Mouse (Mus musculus): ENCODE results near the gene Cgnl1.
A peak's percentile ranks its signal among the peaks of the same experiment; 100 is the strongest.

Gene Cgnl1

DNA sequence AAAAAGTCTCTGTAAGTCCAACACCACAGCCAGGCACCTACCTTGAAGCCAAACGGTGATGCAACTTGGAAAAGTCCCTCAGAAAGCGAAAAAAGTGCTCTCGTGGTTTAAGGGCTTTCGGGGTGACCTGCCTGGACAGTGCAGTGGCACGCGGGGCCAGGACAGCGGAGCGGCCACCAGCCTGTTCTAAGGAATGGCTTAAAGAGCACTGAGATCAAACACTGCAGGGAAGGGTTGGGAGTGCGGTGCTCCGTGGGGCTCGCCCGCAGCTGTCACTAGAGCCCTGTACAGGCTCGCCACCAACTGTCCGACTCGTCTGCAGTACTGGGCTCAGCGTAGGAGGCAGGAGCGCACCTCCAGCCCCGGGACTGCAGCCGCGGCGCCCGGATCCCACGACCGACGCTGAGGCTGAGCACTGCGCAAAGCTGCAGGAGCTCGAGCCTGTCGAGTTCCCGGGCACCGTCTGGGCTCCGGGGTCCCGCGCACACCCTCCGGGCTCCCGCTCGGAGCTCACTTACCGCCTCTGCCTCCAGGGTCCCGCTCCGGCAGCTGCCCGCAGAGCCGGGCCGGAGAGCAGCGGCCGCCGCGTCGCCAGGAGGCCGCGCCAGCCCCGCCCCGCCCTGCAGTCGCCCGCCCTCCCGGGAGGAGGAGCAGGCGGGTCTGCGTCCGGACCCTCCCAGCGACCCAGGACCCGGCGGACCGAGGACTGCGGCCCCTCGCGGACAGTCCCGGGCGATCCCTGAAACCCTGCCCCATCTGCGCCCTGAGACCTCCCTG lies at the start of gene Cgnl1:
TSS of gene Cgnl1 (minus strand) at position 612 of the 777 bp plus-strand sequence.
- peak; percentile 67 for DNase-seq (ENCODE audit: low read depth, low spot score)

DNA sequence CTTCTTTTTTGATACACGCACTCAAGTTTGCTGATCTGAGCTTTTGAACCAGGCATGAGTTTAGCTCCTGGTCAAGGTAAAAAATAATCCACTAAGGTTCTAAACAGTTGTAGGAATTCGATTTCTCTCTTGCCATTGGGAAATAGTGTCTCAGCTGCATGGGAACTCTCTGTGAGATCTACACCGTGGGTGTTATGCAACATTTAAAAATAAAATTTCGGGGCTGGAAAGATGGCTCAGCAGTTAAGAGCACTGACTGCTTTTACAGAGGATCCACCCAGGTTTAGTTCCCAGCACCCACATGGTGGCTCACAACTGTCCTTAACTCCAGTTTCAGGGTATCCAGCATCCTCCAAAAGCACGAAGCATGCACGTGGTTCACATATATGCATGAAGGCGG lies 47.1 kb upstream of the Cgnl1 start:
- DNase-seq (ENCODE audit: low read depth, low spot score): no peak

GRCm38 (mm10) chr9:71816121-71816520 lies 44.7 kb upstream of the Cgnl1 start:
- no peak for DNase-seq (ENCODE audit: low read depth, low spot score)

GRCm38 (mm10) chr9:71813565-71813964 lies 42.2 kb upstream of the Cgnl1 start:
- DNase-seq (ENCODE audit: low read depth, low spot score): no peak

DNA sequence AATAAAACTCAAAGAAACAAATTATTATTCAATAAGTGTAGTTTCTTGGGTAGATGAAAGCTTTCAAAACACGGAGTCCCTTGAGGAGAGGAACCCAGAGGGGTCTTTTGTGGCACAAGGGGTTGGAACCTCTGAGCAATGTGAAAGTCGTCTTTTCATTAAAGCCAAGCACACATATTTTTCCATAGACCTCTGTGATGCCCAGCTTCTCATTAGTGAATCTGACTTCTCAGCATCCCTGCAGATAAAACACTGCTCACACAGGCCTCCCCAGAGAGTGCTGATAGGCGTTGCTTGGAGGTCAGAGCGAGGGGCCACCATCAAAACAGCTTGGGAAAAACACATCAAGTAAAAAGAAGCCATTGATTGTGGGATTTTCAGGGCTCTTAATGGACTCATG lies 41.5 kb upstream of the Cgnl1 start:
- no peak for DNase-seq (ENCODE audit: low read depth, low spot score)

DNA sequence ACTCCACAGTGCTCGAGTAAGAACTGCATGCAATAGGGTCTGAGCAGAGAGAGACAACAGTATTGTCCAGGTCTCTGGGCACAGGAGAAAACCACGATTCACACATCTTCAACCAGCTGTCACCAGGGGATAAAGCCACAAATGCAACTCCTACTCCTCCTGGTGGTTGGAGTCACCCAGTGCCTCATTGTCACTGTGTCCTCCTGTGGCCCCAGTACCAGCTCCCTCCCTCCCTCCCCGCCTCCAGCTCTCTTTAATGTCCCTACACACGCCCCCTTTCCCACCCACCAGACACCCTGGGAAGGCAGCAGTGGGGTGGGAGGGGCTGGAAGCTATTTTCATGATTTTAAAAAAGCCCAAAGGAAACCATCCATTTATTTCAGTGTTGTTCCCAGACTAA lies 41.0 kb upstream of the Cgnl1 start:
- DNase-seq (ENCODE audit: low read depth, low spot score): peak; percentile 55

DNA sequence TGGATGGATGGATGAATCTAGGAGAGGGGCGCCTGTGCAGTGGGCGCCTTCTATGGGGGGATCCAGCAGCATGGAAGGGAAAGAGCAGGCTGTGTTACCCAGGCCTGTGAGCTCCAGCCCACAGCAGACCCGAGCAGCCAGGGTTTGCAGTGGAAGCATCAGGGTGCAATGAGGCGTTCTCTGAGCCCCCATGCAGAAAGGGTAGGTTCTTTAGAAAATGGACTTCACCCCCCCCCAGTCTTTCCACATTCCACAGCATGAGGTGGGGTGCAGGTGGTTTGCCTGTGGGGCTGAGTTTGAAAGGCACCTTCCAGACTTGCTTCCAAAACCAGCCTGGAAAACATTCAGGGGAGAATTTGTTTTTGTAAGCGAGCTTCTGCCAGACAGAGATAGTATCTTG lies 40.0 kb upstream of the Cgnl1 start:
- no peak for DNase-seq (ENCODE audit: low read depth, low spot score)

DNA sequence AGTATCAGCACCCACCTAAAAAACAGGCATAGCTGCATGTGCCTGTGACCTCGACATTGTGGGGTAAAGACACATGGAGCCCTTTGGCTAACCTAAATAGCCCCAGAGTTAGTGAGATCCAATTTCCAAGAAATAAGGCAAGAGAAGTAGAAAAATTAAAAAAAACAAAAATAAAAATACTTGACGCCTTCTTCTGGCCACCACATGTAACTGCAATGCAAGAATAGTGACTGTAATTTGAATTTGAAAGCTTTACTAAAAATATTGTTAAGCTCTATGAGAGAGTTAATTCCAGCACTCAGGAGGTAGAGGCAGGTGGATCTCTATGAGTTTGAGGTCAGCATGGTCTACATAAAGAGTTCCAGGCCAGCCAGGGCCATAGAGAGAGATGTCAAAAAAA lies 39.3 kb upstream of the Cgnl1 start:
- DNase-seq (ENCODE audit: low read depth, low spot score): no peak

DNA sequence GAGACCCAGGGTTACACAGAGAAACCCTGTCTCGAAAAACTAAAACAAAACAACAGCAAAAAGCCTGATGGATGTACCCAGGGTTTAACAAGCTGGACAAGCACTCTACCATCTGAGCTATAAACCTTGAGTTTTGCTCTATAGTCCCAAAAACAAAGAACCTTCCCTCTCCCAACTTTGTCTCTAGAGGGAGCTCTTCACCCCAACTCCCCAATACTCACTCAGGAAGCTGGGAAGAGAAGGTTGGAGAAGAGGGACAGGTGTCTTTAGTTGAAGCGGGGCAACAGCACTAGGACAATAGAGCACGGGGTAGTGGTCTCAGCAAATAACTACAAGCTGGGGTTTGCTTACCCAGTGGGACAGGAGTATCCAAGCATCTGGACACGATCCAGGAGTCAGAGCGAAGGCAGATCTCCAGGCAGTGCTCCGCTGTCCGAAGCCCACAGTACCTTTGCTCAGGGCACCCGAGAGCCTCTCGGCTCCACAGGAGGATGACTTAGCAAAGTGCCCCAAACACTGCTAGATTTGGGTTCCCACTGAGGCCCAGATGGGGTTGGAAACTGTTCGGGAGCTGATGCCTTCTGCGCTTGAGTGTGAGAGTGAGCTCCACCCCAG lies 37.3 kb upstream of the Cgnl1 start:
- peak; percentile 74 for DNase-seq (ENCODE audit: low read depth, low spot score)

DNA sequence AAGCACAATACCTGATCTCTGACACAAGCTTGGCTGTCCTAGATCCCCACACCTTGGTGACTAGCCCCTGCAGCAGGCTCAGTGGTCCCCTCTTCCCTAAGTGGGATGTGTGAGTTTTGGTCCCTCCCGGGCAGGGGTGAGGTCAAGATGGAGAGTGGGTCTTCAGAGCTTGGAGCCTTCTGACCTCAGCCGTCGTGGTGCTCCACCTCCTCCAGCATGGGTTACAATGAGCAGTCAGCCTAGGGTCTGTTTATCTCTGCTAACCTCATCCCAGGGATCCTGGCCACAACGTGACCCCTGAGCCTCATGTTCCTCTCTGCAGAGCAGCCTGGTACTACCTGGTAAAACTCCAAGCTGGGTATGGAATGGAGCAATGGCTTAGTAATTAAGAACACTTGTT lies 36.4 kb upstream of the Cgnl1 start:
- DNase-seq (ENCODE audit: low read depth, low spot score): no peak

DNA sequence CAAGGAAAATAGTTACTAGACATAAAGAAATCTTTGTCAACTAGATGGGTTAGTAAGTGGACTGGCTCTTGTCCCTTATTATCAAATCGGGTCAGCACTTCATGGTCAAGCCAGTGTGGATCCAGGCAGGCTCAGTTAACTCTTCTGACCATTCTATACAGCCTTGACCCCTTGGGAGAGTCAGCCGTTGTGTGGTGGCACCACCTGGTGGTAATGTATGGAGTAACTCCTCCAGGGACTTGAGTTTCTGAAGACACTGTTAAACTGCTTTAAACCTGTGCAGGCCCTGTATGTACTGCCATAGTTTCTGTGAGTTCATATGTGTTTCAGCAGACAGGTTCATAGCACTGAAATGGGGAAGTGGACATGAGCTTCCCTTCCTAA lies 35.0 kb upstream of the Cgnl1 start:
- DNase-seq (ENCODE audit: low read depth, low spot score): peak; percentile 77

DNA sequence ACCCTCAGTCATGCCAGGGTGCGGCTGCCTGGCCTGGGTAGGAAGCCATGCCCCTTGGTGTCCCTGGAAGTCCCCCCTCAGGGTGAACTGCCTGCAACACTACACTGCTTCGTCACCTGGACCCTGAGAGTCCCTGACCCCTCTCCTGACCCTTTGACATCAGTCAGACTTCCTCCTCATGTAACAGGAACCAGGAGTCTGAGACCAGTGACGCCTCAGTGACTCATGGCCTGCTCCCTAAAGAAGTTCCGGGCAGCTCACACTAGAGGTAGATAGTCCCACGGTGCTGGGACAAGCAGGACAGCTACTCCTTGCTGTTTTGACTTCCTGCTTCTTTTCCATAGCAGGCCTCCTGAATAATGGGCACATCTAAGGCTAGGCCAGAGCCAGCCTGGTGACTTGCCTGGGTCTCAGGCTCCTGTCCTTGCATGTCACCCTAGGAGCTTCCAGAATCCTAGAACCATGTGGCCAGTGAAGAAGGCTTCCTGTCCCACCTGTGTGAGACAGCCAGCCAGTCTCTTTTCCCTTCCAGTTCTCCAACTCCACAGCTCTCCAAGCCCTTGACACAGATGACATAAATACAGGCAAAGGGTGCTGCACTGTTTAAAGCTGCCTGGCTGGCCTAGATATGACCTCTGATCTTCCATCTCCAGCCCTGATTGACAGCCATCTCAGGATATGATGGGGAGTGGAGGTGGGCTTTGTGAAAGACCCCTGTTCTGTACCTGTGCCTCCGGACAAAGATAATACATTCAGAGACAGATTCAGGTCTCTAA lies 34.4 kb upstream of the Cgnl1 start:
- no peak for DNase-seq (ENCODE audit: low read depth, low spot score)

GRCm38 (mm10) chr9:71804116-71804515 lies 32.7 kb upstream of the Cgnl1 start:
- DNase-seq (ENCODE audit: low read depth, low spot score): no peak

- no peak for DNase-seq (ENCODE audit: low read depth, low spot score)
Observed at GRCm38 (mm10) chr9:71803281-71803680, 31.9 kb upstream of the Cgnl1 start.

- DNase-seq (ENCODE audit: low read depth, low spot score): no peak
Observed at GRCm38 (mm10) chr9:71799598-71799997, 28.2 kb upstream of the Cgnl1 start.

DNA sequence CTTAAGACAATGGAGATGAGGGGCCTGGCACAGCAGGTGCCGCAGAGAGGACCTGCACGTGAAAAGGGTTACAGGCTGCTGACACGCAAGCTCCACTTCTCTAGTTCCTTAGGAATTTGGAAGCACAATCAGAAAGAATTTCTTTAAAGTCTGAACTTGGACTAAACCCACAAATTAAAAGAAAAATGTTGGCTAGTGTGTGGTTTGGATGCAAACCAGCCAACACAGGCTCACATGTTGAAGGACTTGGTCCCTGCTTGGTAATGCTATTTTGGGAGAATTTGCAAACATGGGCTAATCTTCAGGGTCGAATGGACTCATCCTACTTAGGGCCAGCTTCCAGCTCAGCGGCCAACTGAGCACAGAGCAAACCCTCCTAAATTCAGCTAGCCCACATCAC lies 26.8 kb upstream of the Cgnl1 start:
- peak; percentile 14 for DNase-seq (ENCODE audit: low read depth, low spot score)

DNA sequence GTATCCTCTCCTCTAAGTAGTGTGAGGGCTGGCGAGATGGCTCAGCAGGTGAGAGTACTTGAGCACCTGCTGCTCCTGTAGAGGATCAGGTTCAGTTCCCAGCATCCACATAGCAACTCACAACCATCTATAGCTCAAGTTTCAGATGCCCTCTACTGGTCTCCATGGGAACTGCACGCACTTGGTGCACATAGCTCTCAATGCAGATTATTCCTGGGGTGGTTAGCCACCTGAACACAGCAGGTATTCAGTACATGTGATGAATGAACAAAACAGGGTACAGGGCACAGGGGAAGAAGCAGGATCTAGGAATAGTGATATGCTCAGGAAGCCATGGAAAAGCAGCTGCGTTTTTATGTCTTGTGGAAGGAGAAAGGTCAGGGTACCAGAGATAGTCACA lies 6.0 kb upstream of the Cgnl1 start:
- DNase-seq (ENCODE audit: low read depth, low spot score): peak; percentile 68

DNA sequence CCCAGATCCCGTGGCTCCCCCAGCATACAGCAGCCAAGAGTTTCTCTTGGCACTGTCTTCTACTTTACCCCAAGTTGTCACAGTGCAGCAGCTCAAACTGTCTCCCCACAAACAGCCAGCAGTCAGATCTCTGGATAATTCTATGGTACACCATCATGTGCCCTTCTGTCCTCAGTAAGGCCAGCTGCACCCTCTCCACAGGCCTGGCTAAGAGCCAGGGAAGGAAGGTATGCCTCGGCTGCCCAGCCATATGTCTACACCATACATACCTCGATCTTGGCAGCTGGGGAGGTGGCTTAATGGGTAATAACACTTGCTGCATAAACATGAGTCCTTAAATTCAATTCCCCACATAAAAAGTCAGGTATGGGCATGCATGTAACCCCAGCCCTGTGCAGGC lies 4.9 kb upstream of the Cgnl1 start:
- DNase-seq (ENCODE audit: low read depth, low spot score): no peak

- no peak for DNase-seq (ENCODE audit: low read depth, low spot score)
Observed at GRCm38 (mm10) chr9:71773563-71773962, 2.2 kb upstream of the Cgnl1 start.

- DNase-seq (ENCODE audit: low read depth, low spot score): peak; percentile 85
Observed at GRCm38 (mm10) chr9:71772338-71772737, 936 bp upstream of the Cgnl1 start.

DNA sequence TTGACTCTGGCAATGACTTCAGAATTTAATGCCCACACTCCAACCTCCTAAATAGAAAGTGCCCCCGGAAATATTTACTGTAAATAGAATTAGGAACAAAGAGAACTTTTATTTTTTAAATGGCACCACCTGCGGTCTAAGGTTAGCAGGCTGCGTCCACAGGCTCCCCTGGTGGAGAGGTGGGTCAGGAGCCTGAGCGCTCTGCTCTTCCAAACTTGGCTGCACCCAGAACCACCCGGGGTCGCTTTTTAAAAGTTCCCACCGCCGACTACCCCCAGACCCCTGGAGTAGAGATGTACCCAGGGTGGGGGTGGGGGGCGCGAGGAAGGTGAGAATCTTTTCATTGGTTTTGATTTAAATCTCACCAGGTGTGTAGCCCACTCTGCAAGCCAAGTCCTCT lies 918 bp downstream of the Cgnl1 start:
- DNase-seq (ENCODE audit: low read depth, low spot score): peak; percentile 47

- DNase-seq (ENCODE audit: low read depth, low spot score): no peak
Observed at GRCm38 (mm10) chr9:71769701-71770100, 1.7 kb downstream of the Cgnl1 start.

DNA sequence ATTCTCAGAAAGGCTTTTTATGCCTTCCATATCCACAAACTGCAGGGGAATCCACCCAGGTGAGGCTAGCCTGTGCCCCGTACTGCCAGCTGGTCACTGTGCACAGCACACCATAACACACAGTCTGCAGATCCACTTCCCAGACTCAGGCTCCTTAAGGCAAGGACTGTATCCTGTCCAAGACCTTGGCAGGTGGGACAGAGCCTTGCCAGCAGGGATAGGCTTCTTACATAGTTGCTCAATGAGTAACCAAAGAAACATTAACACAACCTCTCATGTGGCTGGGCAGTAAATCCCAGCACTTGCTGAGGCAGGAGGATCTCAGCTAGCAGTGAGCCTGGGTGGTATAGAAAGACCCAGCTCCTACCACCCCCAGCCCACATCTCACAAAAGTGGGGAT lies 3.3 kb downstream of the Cgnl1 start:
- DNase-seq (ENCODE audit: low read depth, low spot score): no peak

Measured in ZHBTc4 (cell line).